Mouse (Mus musculus): ENCODE measurements at regions not wholly inside any gene's neighbourhood (a gene's known extent, or its start where the extent isn't known, plus 50 kb on each side); places are given as distances from the start of the nearest gene placed in this dataset.

DNA sequence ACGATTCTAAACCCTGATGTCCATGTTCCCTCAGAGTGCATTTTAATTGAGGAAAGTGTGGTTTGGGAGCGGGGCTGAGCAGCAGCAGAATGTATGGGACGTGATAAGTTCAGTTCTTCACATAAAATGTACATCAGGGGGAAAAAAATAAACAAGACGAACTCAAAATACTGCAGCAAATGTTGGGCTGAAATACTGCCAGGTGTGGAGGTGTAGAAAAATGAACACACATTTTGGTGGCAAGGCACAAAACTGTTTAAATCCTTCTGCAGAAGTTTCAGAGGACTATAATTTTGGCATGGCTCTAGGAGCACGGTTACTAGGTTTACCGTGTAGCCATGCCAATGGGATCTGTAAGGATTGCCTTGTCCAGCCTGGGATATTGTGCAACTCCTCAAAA, 81.3 kb upstream of the Rfx3 start:
- TF ChIP-seq EP300 (optimal IDR thresholded peaks at IDR 0.05) = no peak
- no peak for TF ChIP-seq CTCF (IDR thresholded peaks at IDR 0.05; ENCODE audit: low read depth)
